Mouse (Mus musculus) brain, embryonic 14.5 days (tissue): Measurements from ENCODE around the gene Batf3.

Experiments
- CTCF ChIP-seq: fragments of 200-500 bp; IDR thresholded peaks from 2 replicates; pipeline ENCODE4 v1.5.1; 2012; ENCODE audit warnings: inconsistent platforms, mild to moderate bottlenecking, moderate library complexity, borderline replicate concordance; ENCODE audit not compliant: insufficient read depth, insufficient read length; ENCODE audit errors: extremely low read depth
- POLR2A ChIP-seq: fragments of 200-500 bp; IDR thresholded peaks from 2 replicates; pipeline ENCODE4 v1.6.1; 2012; ENCODE audit warnings: mild to moderate bottlenecking, inconsistent platforms, borderline replicate concordance; ENCODE audit not compliant: poor library complexity, insufficient read depth, insufficient read length, severe bottlenecking; ENCODE audit errors: extremely low read depth

DNA sequence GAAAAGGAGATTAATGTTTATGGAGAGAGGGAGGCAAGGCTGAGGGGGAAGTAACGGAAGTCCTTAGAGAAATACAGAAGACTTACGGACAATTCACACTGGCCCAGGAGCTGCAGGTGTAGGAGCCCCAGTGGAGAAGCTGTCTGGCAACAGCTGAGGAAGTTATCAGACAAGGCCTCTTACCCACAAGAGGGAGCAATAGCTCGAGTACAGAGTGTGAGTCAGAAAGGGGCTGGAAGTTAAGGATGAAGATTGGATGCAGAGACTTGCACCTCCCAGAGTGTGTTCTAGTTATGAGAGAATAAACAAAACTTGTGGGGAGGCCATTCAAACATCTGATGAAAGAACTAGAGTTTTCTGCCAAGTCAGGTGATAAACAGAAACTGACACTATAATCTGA, 40.2 kb upstream of the Batf3 start:
- no peak for TF ChIP-seq CTCF
- no peak for TF ChIP-seq POLR2A
